Mouse (Mus musculus): ENCODE measurements at regions not wholly inside any gene's neighbourhood (a gene's known extent, or its start where the extent isn't known, plus 50 kb on each side); places are given as distances from the start of the nearest gene placed in this dataset.
A peak's percentile ranks its signal among the peaks of the same experiment; 100 is the strongest.
"Not testable (repeated sequence)": the region's sequence is repeated elsewhere in the genome, so short reads cannot be mapped to it uniquely, and the experiment has no call there.

DNA sequence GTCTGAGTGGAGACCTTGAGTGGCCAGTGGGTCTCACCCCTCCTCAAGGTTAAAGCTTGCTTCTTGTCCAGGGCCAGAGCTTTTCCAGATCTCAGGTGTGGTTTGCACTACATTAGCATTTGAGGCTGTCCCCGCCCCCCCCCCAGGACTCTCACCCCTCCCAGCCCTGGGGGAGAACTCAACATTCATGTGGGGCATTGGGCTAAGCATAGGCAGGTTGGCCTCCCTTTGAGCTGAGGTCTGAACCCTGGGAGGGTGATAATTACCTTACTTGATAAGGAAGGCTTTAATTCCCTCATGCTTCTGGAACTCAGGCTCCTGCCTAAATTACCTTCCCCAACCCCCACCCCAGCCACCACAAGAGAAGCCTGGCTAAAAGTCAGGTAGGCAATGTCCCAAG is 78.9 kb upstream of the Gm21863 start:
- H3K9me3 ChIP-seq, result peaks cover 56% of the 10 kb centered on the region
- not testable (repeated sequence) for DNase-seq (ENCODE audit: low spot score); H3K4me3 ChIP-seq; H3K27me3 ChIP-seq (ENCODE audit: insufficient read depth, poor library complexity, severe bottlenecking); H3K36me3 ChIP-seq; H3K4me1 ChIP-seq (replicated peaks); H3K27ac ChIP-seq
- 90% methylated on average over 1 of the region's 1 CpGs for WGBS

- Histone ChIP-seq H3K4me1 (replicated peaks) (no peaks in the 10 kb centered on the region), H3K27me3 (ENCODE audit: insufficient read depth, poor library complexity, severe bottlenecking) (no peaks in the 10 kb centered on the region), H3K4me3 (no peak overlapping the region), H3K36me3 (no peaks in the 10 kb centered on the region), H3K27ac (no peak overlapping the region), H3K9me3 (peaks cover 51% of the 10 kb centered on the region)
- DNase-seq (ENCODE audit: low spot score), result no peak
Measured at GRCm38 (mm10) chr12:19876186-19876585, 78.1 kb upstream of the Gm21863 start.

DNA sequence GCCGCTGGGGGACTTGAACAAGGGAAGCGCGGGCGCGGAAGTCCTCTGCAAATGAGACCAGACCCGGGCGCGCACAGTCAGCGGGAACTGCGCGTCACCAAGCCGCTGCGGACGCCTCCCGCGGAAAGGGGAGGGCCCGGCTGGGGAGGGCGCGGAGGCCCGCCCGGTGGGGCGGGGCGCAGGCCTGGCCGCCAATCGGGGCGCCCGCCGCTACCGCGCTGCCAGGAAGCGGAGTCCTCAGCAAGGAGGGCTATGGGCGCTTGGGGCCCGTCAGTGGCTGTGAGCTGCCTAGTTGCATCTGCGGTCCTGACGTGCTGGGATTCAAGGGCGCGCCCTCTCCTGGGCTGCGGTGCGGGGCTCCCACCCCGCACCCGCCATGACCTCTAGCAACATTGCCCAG is 71.9 kb upstream of the Gm21863 start:
- Histone ChIP-seq H3K27ac (no peak overlapping the region), H3K9me3 (peaks cover 54% of the 10 kb centered on the region), H3K4me1 (replicated peaks) (no peaks in the 10 kb centered on the region), H3K4me3 (no peak overlapping the region), H3K36me3 (no peaks in the 10 kb centered on the region), H3K27me3 (ENCODE audit: insufficient read depth, poor library complexity, severe bottlenecking) (no peaks in the 10 kb centered on the region)
- WGBS, result 22% methylated on average over 40 of the region's 41 CpGs
- DNase-seq (ENCODE audit: low spot score), result peak; percentile 1

Measured in hindbrain, embryonic 10.5 days (tissue).